Mouse (Mus musculus) layer of hippocampus, adult 2 months (tissue): Measurements from ENCODE around the gene Arhgef19. TPM values are rescaled to one million over a fixed set of nuclear protein-coding genes. Genes with fewer than 3 reads are reported as not detected.

Experiments used
- DNase-seq, 2 experiments: peaks; one replicate each; pipeline ENCODE4 v3.0.0; 2022; ENCODE audit warnings: low spot score in 2 of 2
- H3K27ac ChIP-seq: fragments of 200-600 bp; 2 replicates; pipeline ENCODE4 v1.8.1; 2022
- H3K4me3 ChIP-seq: fragments of 200-600 bp; 2 replicates; pipeline ENCODE4 v1.8.1; 2022; ENCODE audit warnings: mild to moderate bottlenecking
- CTCF ChIP-seq: fragments of 200-600 bp; conservative IDR thresholded peaks from 2 replicates; pipeline ENCODE4 v1.8.1; 2022; ENCODE audit warnings: antibody characterized with exemption, mild to moderate bottlenecking, moderate library complexity
- total RNA-seq, 2 experiments: library from RNA; stranded (reverse); gene quantifications; 2 replicates each; pipeline ENCODE4 v1.2.3; 2021

Arhgef19 gene
- total RNA-seq, 2 experiments from 2014 or later: 15.5 to 16.2 TPM

GRCm38 (mm10) chr4:141259413-141259812 is 20.1 kb downstream of the Arhgef19 start:
- Histone ChIP-seq H3K4me3 (no peak overlapping the region), H3K27ac (no peak overlapping the region)
- DNase-seq: no peak
- no peak for TF ChIP-seq CTCF

DNA sequence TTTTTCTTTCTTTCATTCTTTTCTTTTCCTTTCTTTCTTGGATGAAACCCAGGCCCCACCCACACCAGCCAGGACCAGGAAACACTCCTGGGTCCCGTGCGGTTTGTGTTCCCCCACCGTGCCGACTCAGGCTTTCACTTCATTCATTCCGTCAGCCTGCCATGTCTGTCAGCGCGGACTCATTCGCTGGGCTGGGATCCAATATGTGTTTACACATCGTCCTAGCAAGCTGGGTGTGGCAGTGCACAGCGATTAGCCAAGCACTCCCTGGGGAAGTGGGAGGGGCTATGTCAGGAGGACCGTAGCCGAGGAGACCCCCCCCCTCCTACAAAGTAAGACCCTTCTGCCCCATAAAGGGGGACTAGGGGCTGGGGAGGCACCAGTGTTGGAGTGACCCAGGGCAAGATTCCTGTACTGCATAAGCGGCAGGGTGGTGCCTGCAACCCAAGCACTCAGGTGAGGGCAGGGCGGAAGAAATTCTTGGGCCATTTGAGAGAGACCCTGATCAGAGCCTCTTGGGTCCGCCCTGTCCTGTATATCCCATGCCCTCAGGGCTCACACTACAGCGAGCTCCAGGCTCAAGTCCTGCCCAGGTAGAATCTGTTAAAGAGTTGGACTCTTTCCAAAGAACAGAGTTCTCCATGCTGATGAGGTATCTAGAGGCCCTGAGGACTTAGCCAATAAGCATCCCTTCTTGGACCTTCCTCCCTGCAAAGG is 20.9 kb downstream of the Arhgef19 start:
- TF ChIP-seq CTCF: no peak
- no peak for DNase-seq
- no peak overlapping the region for H3K4me3 ChIP-seq

DNA sequence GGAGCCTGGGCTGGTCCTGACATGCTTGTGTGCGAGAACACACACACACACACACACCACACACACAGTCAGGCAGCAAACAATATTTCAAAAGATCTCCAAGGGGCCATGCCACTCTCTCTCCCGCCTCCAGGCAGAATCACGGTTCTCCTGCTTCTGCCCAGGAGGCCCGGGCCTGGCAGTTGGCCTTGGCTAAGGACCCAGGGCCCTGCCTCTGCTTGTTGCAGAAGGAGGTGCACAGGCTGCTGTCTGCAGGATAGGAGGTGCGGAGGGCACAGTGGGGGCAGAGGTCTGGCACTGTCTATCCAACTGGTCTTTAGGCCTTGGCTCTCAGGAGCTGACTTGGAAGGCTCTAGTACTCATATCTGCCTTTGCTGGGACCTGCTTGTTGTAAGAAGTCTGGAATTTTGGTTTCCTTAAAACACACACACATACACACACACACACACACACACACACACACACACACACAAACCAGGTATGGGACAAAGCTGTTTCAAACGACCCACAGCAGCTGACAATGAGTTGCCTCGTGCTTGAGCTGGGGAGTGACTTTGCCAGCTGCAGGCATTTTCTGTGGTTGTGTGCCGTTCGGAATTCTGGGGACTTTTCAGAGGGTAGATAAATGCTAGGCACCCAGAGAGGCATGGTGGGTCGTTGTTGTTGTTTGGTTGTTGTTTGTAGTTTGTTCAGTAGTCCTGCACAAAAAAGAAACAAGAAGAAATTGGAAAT is 23.8 kb downstream of the Arhgef19 start:
- Histone ChIP-seq H3K27ac (no peak overlapping the region), H3K4me3 (no peak overlapping the region)
- DNase-seq: no peak
- TF ChIP-seq CTCF: no peak

More for the DNA sequence above, 20.9 kb downstream of the Arhgef19 start:
- no peak overlapping the region for H3K27ac ChIP-seq

DNA sequence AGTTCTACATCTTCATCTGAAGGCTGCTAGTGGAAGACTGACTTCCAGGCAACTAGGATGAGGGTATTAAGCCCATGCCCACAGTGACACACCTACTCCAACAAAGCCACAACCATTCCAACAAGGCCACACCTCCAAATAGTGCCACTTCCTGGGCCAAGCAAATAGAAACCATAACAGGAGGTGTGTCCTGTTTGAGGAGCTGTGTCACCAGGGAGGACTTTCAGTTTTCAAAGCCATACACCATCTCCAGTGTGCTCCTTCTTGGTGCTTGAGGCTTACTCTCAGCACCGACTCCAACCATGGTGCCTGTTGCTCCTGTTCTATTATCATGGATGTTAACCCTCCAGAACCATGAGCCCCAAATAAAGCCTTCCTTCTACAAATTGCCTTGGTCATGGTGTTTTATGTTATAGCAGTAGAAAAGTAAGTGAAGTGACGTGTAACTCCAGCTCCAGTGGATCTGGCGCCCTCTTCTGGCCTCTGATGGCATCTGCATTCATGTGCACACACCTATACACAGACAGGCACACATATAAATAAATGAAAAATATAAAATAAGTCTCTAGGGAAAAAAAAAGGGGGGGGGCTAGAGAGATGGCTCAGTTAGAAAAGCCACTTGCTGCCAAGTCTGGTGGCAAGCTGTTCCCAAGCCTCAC is 26.8 kb downstream of the Arhgef19 start:
- no peak for DNase-seq
- no peak overlapping the region for H3K27ac ChIP-seq
- TF ChIP-seq CTCF: peak; percentile 35; the same call in 1 of the 2 replicates
- no peak overlapping the region for H3K4me3 ChIP-seq

DNA sequence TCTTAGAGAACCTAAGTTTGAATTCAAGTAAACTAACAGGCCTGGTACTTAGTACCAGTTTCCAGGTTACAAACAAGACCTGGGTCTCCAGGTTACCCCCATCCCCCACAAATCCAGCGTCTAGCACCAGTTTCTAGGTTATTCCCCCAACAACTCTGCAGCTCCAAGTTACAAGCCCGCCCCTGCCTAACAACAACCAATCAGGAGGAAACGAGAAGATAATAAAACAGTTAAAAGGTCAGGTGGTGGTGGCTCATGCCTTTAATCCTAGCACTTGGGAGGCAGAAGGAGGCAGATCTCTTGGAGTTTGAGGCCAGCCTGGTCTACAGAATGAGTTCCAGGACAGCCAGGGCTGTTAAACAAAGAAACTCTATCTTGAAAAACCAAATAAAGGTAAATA is 28.0 kb downstream of the Arhgef19 start:
- no peak for DNase-seq
- TF ChIP-seq CTCF: no peak

DNA sequence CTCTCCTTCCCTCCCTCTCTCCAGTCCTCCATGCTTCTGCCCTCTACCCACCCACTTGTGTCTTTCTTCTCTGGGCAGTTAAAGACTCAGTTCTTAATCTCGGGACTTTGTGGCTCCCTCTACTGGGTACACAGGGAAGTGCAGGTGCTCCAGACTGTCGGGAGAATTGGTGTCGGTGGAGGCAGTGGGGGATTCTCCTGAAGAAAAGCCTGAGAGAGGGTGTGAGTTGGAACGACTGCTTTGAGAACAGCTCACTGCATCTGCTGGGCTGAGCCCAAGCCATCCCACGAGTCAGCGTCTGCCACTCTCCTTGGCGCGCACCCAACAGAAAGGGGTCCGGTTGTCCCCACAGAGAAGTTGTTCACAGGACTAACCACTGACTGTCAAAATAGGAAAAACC is 28.5 kb downstream of the Arhgef19 start:
- Histone ChIP-seq H3K4me3 (no peak overlapping the region), H3K27ac (no peak overlapping the region)
- peak; percentile 21 to 49 for DNase-seq
- TF ChIP-seq CTCF: peak; percentile 88

More for the DNA sequence above, 28.0 kb downstream of the Arhgef19 start:
- H3K27ac ChIP-seq: no peak overlapping the region
- H3K4me3 ChIP-seq: no peak overlapping the region

- DNase-seq: no peak
- TF ChIP-seq CTCF: peak; percentile 26
- Histone ChIP-seq H3K27ac (no peak overlapping the region), H3K4me3 (no peak overlapping the region)
Measured at GRCm38 (mm10) chr4:141268350-141268749, 29.1 kb downstream of the Arhgef19 start.

DNA sequence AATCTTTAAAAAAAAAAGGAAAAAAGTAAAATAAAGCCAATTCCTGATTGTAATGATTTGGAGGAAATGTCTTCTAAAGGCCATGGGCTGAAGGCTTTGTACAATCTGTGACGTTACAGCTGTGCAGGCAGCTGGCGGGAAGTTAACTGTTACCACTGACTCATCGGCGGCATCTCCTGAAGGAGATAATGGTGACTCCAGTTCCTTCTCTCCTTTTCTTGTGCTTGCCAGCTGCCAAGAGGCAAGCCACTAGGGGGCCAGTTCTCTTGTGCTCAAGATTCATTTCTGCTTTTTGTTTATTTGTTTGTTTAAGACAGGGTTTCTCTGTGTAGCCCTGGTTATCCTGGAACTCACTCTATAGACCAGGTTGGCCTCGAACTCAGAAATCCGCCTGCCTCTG is 29.8 kb downstream of the Arhgef19 start:
- TF ChIP-seq CTCF: peak; percentile 48
- Histone ChIP-seq H3K4me3 (no peak overlapping the region), H3K27ac (no peak overlapping the region)
- DNase-seq: no peak

DNA sequence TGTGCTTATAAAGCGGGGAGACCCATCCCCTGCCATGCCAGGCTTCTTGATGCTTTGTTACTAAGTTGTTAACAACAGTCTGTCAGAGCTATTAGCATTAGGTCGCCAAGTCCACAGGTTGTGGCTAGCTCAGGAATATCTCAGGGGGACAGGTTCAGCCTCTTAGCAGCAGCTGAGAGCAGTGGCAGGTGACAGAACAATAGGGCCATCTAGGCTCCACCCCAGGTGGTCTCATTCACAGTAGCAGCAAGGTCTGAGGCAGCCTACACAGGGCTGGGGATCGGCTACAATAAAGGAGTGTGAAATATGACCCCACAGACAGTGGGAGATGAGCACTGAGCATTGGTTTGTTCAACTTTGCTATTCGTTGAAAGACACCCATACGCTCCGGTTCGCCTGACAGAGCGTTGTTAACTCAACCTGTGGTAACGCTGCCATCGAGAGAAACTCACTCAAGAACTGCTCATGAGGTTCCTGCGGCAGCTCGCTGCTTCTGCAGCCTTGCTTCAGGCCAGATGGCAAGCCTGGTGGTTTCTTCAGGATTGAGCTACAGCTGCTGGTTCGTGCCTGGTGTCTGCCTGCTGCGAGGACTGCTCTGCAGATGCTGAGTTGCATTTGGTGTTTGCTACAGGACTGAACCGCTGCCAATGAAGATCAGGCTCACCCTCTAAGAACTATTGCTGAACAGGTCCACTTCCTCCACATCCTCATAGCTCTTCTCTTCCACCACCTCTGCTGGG is 31.1 kb downstream of the Arhgef19 start:
- no peak overlapping the region for H3K4me3 ChIP-seq
- no peak overlapping the region for H3K27ac ChIP-seq
- DNase-seq: no peak
- no peak for TF ChIP-seq CTCF

DNA sequence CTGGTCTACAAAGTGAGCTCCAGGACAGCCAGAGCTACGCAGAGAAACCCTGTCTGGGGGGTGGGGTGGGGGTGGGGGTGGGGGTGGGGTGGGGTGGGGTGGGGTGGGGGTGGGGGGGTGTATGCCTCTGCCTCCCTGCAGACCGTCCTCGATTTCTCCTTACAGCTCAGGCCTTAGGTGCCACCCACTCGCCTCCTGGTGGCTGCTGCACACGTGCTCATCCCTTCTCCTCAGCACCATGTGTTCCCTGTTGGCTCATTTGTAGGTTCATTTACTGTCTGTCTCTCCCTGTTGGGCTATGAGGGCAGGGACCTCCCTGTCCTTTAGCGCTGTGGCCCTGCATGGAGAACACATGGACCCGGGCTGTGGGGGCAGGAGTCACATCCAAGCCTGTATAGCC is 31.9 kb downstream of the Arhgef19 start:
- no peak for DNase-seq
- no peak for TF ChIP-seq CTCF
- no peak overlapping the region for H3K27ac ChIP-seq
- H3K4me3 ChIP-seq: no peak overlapping the region

DNA sequence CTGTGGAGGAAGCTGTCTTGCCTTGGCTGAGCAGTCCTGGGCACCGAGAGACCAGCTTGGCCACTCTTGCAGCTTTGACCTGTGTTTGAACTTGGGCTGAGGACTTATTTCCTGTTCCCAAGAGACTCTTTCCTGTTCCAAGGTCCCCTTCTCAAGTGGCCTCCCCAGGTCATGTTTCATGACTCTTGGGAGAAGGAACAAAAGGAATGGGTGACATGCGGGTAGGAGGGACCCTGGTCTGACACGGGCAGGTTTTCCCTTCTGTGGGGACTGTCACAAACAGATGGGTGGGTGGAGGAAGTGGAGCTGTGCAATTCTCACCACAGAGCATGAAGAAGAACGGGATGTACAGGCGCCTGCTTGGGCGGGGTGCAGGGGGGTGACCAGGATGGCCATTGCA is 32.4 kb downstream of the Arhgef19 start:
- no peak overlapping the region for H3K27ac ChIP-seq
- TF ChIP-seq CTCF: no peak
- H3K4me3 ChIP-seq: no peak overlapping the region
- DNase-seq: no peak

- TF ChIP-seq CTCF: no peak
- DNase-seq: no peak
- Histone ChIP-seq H3K4me3 (peak overlapping the region; percentile 3; the same call in 1 of the 2 replicates), H3K27ac (no peak overlapping the region)
Measured at GRCm38 (mm10) chr4:141272878-141273277, 33.6 kb downstream of the Arhgef19 start.

DNA sequence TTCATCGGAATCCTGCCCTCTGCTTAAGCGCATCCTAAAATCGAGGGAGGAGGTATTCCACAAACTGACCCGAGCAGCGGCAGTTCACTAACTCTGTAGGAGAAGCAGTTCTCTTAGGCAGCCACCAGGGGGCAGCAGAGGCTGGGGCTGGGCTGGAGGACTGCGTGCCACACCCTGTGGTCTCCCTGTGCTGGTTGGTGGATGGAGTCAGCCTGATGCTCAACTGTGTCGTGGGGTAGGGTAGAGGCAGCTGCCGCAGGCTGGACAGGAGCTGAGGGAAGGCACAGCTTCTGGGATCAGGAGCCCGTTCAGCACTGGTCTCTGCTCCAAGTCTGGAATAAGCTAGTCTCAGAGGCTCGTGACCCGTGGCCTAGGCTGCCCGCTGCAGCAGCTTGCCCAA is 34.0 kb downstream of the Arhgef19 start:
- peak; percentile 100 for TF ChIP-seq CTCF
- DNase-seq: peak; percentile 71 to 84

More for the DNA sequence above, 34.0 kb downstream of the Arhgef19 start:
- 0 out of 2 replicates have a peak overlapping the region, but pooled peaks have one; percentile 3 for H3K4me3 ChIP-seq
- H3K27ac ChIP-seq: no peak overlapping the region
